Mouse (Mus musculus): ENCODE data around the gene Mag. TPM values are rescaled to one million over a fixed set of nuclear protein-coding genes. Genes with fewer than 3 reads are reported as not detected.
A peak's percentile ranks its signal among the peaks of the same experiment; 100 is the strongest.
"Not testable (repeated sequence)": the region's sequence is repeated elsewhere in the genome, so short reads cannot be mapped to it uniquely, and the experiment has no call there.

Gene Mag
- polyA plus RNA-seq, 2 experiments, result 0.11 to 0.13 TPM

DNA sequence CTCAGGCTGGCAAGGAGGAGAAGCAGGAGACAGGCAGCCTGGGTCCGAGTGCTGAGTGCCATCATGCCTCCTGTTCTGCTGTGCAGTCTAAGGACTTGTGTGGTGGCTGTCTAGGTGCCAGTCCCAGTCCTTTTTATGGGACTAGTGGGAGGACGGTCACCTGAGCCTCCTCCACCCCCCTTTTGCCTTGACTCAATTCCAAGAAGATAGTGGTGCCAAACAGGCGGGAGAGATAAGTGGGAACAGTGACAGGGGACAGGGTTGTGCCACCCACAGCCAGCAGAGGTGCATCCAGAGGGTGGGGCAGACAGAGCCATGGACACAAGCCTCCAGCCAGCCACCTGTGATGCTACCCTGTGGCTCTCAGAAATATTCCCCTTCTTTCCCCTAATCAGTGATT, 9.4 kb upstream of the Mag start:
- H3K4me2 ChIP-seq (ENCODE audit: low read depth), result no peak overlapping the region
- no peak for ATAC-seq (ENCODE audit: insufficient read depth)
- TF ChIP-seq EP300 (IDR thresholded peaks at IDR 0.05; ENCODE audit: low read depth) (no peak), CTCF (IDR thresholded peaks at IDR 0.05; ENCODE audit: low read depth) (no peak)
- no peak overlapping the region for H3K4me3 ChIP-seq (ENCODE audit: insufficient read depth in 1 of 2, low read depth in 2 of 2, low read length in 2 of 2)
- H3K36me3 ChIP-seq (replicated peaks; ENCODE audit: control insufficient read depth, insufficient read depth, low read depth), result no peaks in the 10 kb centered on the region
- no peaks in the 10 kb centered on the region for H3K9me3 ChIP-seq (ENCODE audit: control insufficient read depth, low read length)
- no peak for DNase-seq (ENCODE audit: low read depth in 3 of 3, low spot score in 3 of 3)
- no peak overlapping the region for H3K9ac ChIP-seq (replicated peaks)
- no peak overlapping the region for H3K27ac ChIP-seq
- H3K4me1 ChIP-seq (replicated peaks; ENCODE audit: control insufficient read depth in 2 of 2, insufficient read depth in 2 of 2, low read length in 1 of 2), result no peaks in the 10 kb centered on the region
- WGBS (ENCODE audit: insufficient replicate concordance), result 34% methylated on average over 3 of the region's 3 CpGs
- H3K27me3 ChIP-seq (ENCODE audit: control insufficient read depth, insufficient read depth, low read length), result no peaks in the 10 kb centered on the region

DNA sequence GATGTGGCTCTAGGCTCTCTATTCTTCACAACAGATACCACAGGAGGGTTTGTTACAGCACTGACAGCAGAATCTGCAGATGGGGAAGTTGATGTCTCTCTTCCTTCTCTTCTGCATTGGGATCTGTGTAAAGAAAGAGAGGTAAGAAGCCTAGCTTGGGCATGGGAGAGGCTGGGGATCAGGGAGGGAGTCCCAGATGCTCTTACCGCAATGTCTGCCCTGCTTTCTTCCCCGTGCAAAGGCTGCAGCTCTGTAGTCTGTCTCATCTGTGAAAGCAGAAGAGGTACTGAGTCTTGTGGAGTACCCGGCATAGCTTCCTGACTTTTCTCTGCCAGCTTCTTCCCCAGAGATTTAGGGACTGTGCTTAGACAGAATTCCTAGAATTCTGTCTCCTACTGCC, 7.8 kb upstream of the Mag start:
- not testable (repeated sequence) for H3K9ac ChIP-seq (replicated peaks); H3K27me3 ChIP-seq (ENCODE audit: control insufficient read depth, insufficient read depth, low read length); H3K4me1 ChIP-seq (replicated peaks; ENCODE audit: control insufficient read depth in 2 of 2, insufficient read depth in 2 of 2, low read length in 1 of 2); H3K9me3 ChIP-seq (ENCODE audit: control insufficient read depth, low read length); H3K4me2 ChIP-seq (ENCODE audit: low read depth); H3K36me3 ChIP-seq (replicated peaks; ENCODE audit: control insufficient read depth, insufficient read depth, low read depth); H3K27ac ChIP-seq; DNase-seq (ENCODE audit: low read depth in 3 of 3, low spot score in 3 of 3); ATAC-seq (ENCODE audit: insufficient read depth); H3K4me3 ChIP-seq (ENCODE audit: insufficient read depth in 1 of 2, low read depth in 2 of 2, low read length in 2 of 2)
- 25% methylated on average over 3 of the region's 3 CpGs for WGBS (ENCODE audit: insufficient replicate concordance)

- Histone ChIP-seq H3K4me2 (ENCODE audit: low read depth) (no peak overlapping the region), H3K4me3 (ENCODE audit: insufficient read depth in 1 of 2, low read depth in 2 of 2, low read length in 2 of 2) (no peak overlapping the region), H3K27me3 (ENCODE audit: control insufficient read depth, insufficient read depth, low read length) (no peaks in the 10 kb centered on the region), H3K36me3 (replicated peaks; ENCODE audit: control insufficient read depth, insufficient read depth, low read depth) (no peaks in the 10 kb centered on the region), H3K9me3 (ENCODE audit: control insufficient read depth, low read length) (no peaks in the 10 kb centered on the region), H3K9ac (replicated peaks) (no peak overlapping the region), H3K4me1 (replicated peaks; ENCODE audit: control insufficient read depth in 2 of 2, insufficient read depth in 2 of 2, low read length in 1 of 2) (no peaks in the 10 kb centered on the region), H3K27ac (no peak overlapping the region)
- ATAC-seq (ENCODE audit: insufficient read depth) (no peak), DNase-seq (ENCODE audit: low read depth in 3 of 3, low spot score in 3 of 3) (peak in 1 of 3 experiments; percentile 22)
- TF ChIP-seq EP300 (IDR thresholded peaks at IDR 0.05; ENCODE audit: low read depth) (no peak), CTCF (IDR thresholded peaks at IDR 0.05; ENCODE audit: low read depth) (no peak)
- WGBS (ENCODE audit: insufficient replicate concordance), result 36% methylated on average over 3 of the region's 3 CpGs
These were observed 5.5 kb upstream of the Mag start for GRCm38 (mm10) chr7:30920217-30920616.

DNA sequence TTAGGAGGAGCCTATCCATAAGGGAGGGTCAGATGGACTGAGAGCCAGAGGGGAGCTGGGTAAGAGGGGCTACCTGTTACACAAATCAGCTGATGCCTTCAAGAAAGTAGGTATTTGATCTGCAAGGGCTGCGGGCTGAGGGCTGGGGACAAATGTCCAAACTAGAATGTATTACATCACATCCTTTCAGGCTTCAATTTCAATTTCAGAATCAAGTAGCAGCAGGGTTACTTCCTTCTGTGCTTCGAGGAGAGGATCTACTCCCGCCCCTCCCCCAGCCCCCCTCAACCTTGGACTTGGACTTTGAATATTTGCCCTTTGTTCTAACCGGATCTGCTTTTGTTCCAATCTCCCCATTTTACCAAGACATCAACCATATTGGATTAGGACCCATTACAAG, 2.5 kb upstream of the Mag start:
- H3K27me3 ChIP-seq (ENCODE audit: control insufficient read depth, insufficient read depth, low read length), result no peaks in the 10 kb centered on the region
- no peak overlapping the region for H3K4me3 ChIP-seq (ENCODE audit: insufficient read depth in 1 of 2, low read depth in 2 of 2, low read length in 2 of 2)
- no peaks in the 10 kb centered on the region for H3K36me3 ChIP-seq (replicated peaks; ENCODE audit: control insufficient read depth, insufficient read depth, low read depth)
- 21% methylated on average over 4 of the region's 4 CpGs for WGBS (ENCODE audit: insufficient replicate concordance)
- H3K9me3 ChIP-seq (ENCODE audit: control insufficient read depth, low read length), result no peaks in the 10 kb centered on the region
- no peak overlapping the region for H3K4me2 ChIP-seq (ENCODE audit: low read depth)
- no peak overlapping the region for H3K27ac ChIP-seq
- H3K4me1 ChIP-seq (replicated peaks; ENCODE audit: control insufficient read depth in 2 of 2, insufficient read depth in 2 of 2, low read length in 1 of 2), result no peaks in the 10 kb centered on the region
- ATAC-seq (ENCODE audit: insufficient read depth) (no peak), DNase-seq (ENCODE audit: low read depth in 3 of 3, low spot score in 3 of 3) (no peak)
- H3K9ac ChIP-seq (replicated peaks), result no peak overlapping the region
- TF ChIP-seq CTCF (IDR thresholded peaks at IDR 0.05; ENCODE audit: low read depth) (no peak), EP300 (IDR thresholded peaks at IDR 0.05; ENCODE audit: low read depth) (no peak)

DNA sequence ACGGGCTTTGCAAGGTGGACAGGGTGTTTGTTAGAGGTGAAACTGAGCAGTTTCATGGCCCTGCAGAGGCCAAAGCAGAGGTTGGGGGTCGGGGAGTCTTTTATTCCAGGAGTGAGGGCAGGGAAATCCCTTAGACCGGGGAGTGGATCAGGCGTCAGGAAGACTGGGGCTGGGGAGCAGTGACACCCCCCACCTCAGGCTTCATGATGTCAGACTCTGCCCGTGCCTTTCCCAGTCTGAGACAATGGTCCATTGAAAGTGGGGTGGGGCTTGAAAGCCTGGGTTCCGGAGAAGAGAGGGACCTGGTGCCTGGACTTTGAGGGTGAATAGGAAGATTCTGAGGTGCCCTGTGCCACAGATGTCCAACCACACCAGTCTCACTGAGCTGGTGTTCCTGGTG, 2.0 kb upstream of the Mag start:
- WGBS (ENCODE audit: insufficient replicate concordance), result 31% methylated on average over 6 of the region's 6 CpGs
- no peak for DNase-seq (ENCODE audit: low read depth in 3 of 3, low spot score in 3 of 3)
- H3K27ac ChIP-seq, result no peak overlapping the region

DNA sequence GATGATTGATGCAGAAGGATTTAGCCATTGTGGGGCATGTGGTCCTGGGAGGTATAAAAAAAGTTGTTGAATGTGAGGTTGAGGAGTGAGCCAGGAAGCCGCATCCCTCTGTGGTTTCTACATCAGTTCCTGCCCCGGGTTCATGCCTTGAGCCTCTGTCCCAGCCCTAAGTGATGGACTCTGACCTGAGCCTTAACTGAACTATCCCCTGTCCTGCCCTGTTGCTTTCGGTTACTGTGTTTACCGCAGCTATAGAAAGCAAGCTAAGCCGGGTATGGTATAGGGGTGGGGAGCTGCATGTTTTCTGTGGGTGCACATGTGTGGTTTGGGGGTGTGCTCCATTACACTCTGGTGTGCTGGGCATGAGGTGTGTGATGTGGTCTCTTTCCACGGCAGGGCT, 4.9 kb downstream of the Mag start:
- TF ChIP-seq CTCF (IDR thresholded peaks at IDR 0.05; ENCODE audit: low read depth) (no peak), EP300 (IDR thresholded peaks at IDR 0.05; ENCODE audit: low read depth) (no peak)
- no peaks in the 10 kb centered on the region for H3K9me3 ChIP-seq (ENCODE audit: control insufficient read depth, low read length)
- WGBS (ENCODE audit: insufficient replicate concordance), result 36% methylated on average over 6 of the region's 6 CpGs
- ATAC-seq (ENCODE audit: insufficient read depth) (no peak), DNase-seq (ENCODE audit: low read depth in 3 of 3, low spot score in 3 of 3) (no peak)
- no peak overlapping the region for H3K27ac ChIP-seq
- no peaks in the 10 kb centered on the region for H3K27me3 ChIP-seq (ENCODE audit: control insufficient read depth, insufficient read depth, low read length)
- no peak overlapping the region for H3K9ac ChIP-seq (replicated peaks)
- H3K4me3 ChIP-seq (ENCODE audit: insufficient read depth in 1 of 2, low read depth in 2 of 2, low read length in 2 of 2), result no peak overlapping the region
- H3K36me3 ChIP-seq (replicated peaks; ENCODE audit: control insufficient read depth, insufficient read depth, low read depth), result no peaks in the 10 kb centered on the region
- no peaks in the 10 kb centered on the region for H3K4me1 ChIP-seq (replicated peaks; ENCODE audit: control insufficient read depth in 2 of 2, insufficient read depth in 2 of 2, low read length in 1 of 2)
- H3K4me2 ChIP-seq (ENCODE audit: low read depth), result no peak overlapping the region

More for the DNA sequence above, 2.0 kb upstream of the Mag start:
- ATAC-seq (ENCODE audit: insufficient read depth), result no peak
- Histone ChIP-seq H3K9me3 (ENCODE audit: control insufficient read depth, low read length) (no peaks in the 10 kb centered on the region), H3K36me3 (replicated peaks; ENCODE audit: control insufficient read depth, insufficient read depth, low read depth) (no peaks in the 10 kb centered on the region), H3K4me2 (ENCODE audit: low read depth) (no peak overlapping the region), H3K9ac (replicated peaks) (no peak overlapping the region), H3K27me3 (ENCODE audit: control insufficient read depth, insufficient read depth, low read length) (no peaks in the 10 kb centered on the region), H3K4me3 (ENCODE audit: insufficient read depth in 1 of 2, low read depth in 2 of 2, low read length in 2 of 2) (no peak overlapping the region), H3K4me1 (replicated peaks; ENCODE audit: control insufficient read depth in 2 of 2, insufficient read depth in 2 of 2, low read length in 1 of 2) (no peaks in the 10 kb centered on the region)
- no peak for TF ChIP-seq CTCF (IDR thresholded peaks at IDR 0.05; ENCODE audit: low read depth)
- TF ChIP-seq EP300 (IDR thresholded peaks at IDR 0.05; ENCODE audit: low read depth), result no peak

All from liver, embryonic 14.5 days (tissue).